Mouse (Mus musculus) CD8-positive naive resting alpha-beta T cell, adult 2 months (primary cell): ENCODE results near the gene Ncf1.
A peak's percentile ranks its signal among the peaks of the same experiment; 100 is the strongest.

Experiments
- DNase-seq, 2 experiments: peaks; one replicate each; pipeline ENCODE4 v3.0.0; 2022; ENCODE audit warnings: low read depth in 2 of 2, low spot score in 2 of 2

Ncf1 gene

DNA sequence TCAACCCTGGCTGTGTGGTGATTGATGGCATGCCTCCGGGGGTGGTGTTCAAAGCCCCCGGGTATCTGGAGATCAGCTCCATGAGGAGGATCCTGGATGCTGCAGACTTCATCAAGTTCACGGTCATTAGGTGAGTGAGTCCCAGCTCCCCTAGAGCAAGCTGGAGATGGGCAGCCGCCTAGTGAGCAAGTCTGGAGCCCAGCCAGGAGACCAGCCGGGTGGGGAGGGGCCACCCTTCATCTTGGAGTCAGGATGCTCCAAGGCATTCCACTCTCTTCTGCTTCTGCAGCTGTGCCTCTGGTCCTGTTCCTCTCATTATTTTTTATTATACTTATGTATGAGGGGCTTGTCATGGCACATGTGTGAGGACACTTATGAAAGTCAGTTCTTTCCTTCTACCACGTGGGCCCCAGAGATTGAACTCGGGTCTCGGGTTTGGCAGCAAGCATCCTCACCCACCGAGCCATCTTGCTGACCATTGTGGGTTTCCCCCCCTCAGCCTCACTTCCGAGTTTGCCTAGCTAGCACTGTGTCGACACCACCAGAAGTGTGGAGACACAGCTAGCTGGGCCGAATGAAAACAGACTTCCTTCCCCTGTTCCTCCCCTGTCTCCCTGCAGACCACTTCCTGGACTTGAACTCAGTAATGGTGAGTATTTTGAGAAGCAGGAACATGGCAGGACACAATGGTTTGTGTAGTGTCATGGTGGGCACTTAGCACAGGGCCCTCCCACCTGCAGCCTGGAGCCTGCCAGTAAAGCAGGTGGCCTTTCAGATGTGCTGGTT, 15.2 kb downstream of the Ncf1 start:
- DNase-seq: no peak

DNA sequence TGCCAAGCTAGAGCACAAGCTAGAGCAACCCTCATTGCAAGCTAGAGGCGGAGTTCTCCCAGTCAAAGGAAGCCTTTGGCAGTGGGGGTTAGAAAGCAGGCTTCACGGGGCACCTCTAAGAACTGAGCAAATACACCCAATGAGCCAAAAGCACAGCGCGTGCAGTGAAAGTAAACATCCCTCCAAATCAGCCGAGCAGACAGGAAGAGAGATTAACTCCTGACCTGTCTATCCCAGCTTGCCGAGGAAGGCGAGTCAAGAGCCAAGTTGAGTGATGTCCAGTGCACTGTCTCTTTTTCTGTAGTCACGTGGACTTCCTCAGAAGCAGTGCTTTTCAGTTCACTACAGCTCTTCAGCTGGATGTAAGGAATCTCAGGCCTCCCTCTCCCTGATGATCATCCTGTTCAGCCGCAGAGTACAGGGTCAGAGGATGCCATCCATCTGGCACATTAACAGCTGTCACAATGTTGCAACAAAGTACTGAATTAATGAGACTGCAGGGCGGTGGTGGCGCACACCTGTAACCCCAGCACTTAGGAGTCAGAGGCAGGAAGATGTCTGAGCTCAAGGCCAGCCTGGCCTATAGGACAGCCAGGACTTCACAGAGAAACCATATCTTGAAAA, 19.4 kb downstream of the Ncf1 start:
- DNase-seq: no peak

- no peak for DNase-seq
Measured at GRCm38 (mm10) chr5:134206721-134207120, 22.7 kb downstream of the Ncf1 start.

DNA sequence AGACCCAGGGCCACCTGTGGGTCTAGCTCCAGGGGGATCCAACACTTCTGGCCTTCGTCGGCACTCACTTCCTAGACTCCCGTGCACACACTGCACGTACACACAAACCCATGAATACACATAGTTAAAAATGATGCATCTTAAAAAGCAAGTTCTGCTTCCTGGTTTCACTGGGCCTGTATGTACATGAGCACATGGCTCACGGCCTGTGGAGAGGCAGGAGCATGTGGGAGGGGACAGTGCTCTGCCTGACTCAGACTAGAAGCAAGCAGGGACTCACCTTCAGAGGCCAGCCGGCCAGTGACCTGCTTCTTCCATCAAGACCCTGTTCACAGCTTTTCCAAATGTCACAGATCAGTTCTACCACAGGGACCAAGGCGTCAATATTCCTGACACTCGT, 35.8 kb downstream of the Ncf1 start:
- no peak for DNase-seq

DNA sequence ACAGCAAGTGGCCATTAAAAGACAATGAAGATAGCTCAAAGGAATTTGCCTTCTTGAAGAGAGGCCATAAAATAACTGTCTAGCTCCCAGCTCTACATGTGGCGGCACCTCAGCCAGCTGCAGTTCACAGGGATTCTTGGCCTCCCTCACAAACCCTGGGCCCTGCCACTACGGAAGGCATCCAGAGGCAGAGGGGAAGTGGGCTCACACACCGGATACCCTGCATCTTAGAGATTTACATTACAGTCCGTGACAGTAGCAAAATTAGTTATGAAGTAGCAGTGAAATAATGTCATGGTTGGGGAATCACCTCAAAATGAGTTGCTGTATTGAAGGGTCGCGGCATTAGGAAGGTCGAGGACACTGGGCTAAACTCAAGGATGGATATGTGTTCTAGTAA, 40.9 kb downstream of the Ncf1 start:
- DNase-seq: no peak

GRCm38 (mm10) chr5:134186961-134187731, 42.3 kb downstream of the Ncf1 start:
- DNase-seq: peak; percentile 75 to 85

DNA sequence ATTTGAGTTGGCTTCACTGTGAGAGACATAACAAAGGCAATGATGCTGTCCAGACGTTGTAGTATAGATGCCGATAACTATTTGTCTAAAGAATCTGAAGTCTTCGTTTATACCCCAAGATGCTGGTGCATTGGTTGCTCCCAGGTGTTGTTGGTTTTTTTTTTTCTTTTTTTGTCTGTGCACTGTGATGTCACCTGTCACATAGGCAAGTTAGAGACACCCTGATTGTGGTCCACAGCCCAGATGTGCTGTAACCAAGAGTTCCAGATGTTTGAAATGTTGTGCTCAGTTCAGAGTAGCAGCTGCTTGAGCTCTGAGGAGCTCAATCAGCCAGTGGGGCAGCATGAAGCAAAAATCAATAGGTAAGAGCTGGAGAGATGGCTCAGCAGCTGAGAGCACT, 43.4 kb downstream of the Ncf1 start:
- no peak for DNase-seq

GRCm38 (mm10) chr5:134183880-134184808, 45.3 kb downstream of the Ncf1 start, which contains the start of gene Gtf2ird2:
Gene Gtf2ird2 (plus strand): TSS chr5:134184019.
- DNase-seq: peak; percentile 99 to 100

DNA sequence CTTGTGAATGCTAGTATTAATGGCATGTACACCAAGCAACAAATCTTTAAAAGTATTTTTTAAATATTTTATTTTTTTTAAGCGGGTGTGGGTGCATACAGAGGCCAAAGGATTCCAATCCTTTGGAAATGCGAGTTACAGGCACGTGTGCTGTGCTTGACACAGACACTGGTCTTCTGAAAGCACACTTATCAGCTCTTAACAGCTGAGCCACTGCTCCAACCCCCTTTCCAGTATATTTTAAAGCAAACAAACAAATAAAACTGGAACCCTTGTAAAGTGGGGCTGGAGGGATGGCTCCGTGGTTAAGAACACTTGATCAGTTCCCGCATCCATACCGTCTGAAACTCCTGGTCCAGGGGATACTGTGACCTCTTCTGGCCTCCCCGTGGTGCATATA, 46.3 kb downstream of the Ncf1 start:
- DNase-seq: no peak

- DNase-seq: no peak
Measured at GRCm38 (mm10) chr5:134182735-134183134, 46.7 kb downstream of the Ncf1 start.

DNA sequence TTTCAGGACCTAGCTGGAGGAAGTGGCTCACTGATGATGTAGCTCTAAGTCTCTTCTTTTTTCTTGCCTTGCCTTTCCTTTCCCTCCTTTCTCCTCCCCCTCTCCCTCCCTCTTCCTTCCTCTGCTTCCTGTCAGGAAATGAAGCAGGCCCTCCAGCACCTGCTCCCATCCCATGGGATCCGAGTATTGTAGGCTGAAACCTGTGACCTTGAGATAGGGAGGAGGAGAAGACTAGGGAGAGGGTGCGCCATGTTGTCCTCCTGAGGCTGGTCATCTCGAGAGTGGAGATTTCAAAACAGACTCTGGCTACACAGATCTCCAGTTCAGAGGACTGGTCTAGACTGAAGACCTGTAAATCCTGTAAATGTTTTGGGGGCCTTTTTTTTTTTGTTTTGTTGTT, 47.3 kb downstream of the Ncf1 start:
- DNase-seq: no peak

GRCm38 (mm10) chr5:134179871-134180270, 49.6 kb downstream of the Ncf1 start:
- peak; percentile 76 to 89 for DNase-seq

- no peak for DNase-seq
Measured at GRCm38 (mm10) chr5:134178536-134178935, 50.9 kb downstream of the Ncf1 start.

- DNase-seq: peak; percentile 62 to 74
Measured at GRCm38 (mm10) chr5:134176169-134176881, 53.1 kb downstream of the Ncf1 start, which contains the start of gene Rcc1l. Gene Rcc1l (minus strand): TSS chr5:134176774.

DNA sequence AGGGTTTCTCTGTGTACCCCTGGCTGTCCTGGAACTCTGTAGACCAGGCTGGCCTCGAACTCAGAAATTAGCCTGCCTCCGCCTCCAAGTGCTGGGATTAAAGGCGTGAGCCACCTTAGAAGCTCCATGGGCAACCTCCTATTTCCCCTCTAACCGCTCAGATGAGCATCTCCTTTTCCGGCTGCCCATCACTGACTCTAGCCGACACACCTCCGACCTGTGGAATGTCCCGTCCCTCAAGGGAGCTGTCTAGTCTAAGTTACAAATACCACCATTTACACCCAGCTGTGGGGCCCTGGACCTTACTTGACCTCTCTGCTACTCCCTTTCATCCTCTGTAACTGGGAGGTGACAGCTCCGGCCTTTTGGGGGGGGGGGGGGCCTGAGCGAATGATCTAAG, 53.7 kb downstream of the Ncf1 start:
- no peak for DNase-seq

DNA sequence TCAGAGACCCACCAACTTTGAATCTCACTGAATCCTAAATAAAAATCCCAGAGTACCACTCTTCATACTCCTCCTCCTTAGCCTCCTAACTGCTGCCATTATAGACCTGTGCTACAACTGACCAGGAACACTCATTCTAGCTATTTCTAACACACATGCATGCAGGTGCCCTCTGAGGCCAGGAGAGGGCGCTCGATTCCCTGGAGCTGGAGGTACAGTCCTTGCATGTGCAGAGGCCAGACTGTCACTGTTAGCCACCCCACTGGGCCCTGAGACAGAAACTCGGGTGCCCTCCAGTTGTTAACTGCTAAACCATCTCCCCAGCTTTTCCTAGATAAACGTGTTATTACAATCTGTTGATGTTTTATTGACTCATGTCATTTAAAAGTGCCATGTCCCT, 56.2 kb downstream of the Ncf1 start:
- peak; percentile 31 to 48 for DNase-seq

- DNase-seq: no peak
Measured at GRCm38 (mm10) chr5:134170167-134170566, 59.3 kb downstream of the Ncf1 start.
